Mouse (Mus musculus): Measurements from ENCODE around the gene B3gnt2. TPM values are rescaled to one million over a fixed set of nuclear protein-coding genes. Genes with fewer than 3 reads are reported as not detected.

B3gnt2 gene
- total RNA-seq, 1 experiment: 25.7 TPM

- Histone ChIP-seq H3K36me3 (ENCODE audit: control insufficient read depth, insufficient read depth, low read length, poor library complexity, severe bottlenecking) (no peaks in the 10 kb centered on the region), H3K4me1 (ENCODE audit: control insufficient read depth in 2 of 2, insufficient read depth in 2 of 2, low read length in 2 of 2, poor library complexity in 1 of 2) (no peaks in the 10 kb centered on the region), H3K4me3 (ENCODE audit: insufficient read depth in 1 of 2, low read depth in 1 of 2, low read length in 2 of 2, poor library complexity in 1 of 2, severe bottlenecking in 1 of 2) (no peak overlapping the region), H3K27ac (ENCODE audit: insufficient read depth, low read depth, low read length, poor library complexity, severe bottlenecking) (no peak overlapping the region), H3K9ac (ENCODE audit: insufficient read depth, low read depth, low read length, poor library complexity, severe bottlenecking) (no peak overlapping the region), H3K9me3 (ENCODE audit: control insufficient read depth, insufficient read depth, low read depth, low read length) (no peaks in the 10 kb centered on the region)
- in situ Hi-C loops (cut with MboI; ENCODE audit: low sequenced_read_pairs in 2 of 2, unreplicated experiment in 2 of 2): no loop called here
- no peak for TF ChIP-seq HCFC1 (IDR thresholded peaks at IDR 0.05; ENCODE audit: borderline replicate concordance, insufficient read depth, low read length)
- no peak for TF ChIP-seq CHD2 (IDR thresholded peaks at IDR 0.05; ENCODE audit: low read depth, low read length)
- no peak for TF ChIP-seq MAFK (IDR thresholded peaks at IDR 0.05; ENCODE audit: insufficient read depth, low read depth, low read length)
- TF ChIP-seq ZNF384 (IDR thresholded peaks at IDR 0.05; ENCODE audit: low read depth, low read length): no peak
- TF ChIP-seq ZC3H11A (IDR thresholded peaks at IDR 0.05; ENCODE audit: borderline replicate concordance, low read depth, low read length): no peak
- no peak for DNase-seq (ENCODE audit: low read depth, low spot score)
Observed at GRCm38 (mm10) chr11:22762236-22762927, 98.4 kb downstream of the B3gnt2 start.

DNA sequence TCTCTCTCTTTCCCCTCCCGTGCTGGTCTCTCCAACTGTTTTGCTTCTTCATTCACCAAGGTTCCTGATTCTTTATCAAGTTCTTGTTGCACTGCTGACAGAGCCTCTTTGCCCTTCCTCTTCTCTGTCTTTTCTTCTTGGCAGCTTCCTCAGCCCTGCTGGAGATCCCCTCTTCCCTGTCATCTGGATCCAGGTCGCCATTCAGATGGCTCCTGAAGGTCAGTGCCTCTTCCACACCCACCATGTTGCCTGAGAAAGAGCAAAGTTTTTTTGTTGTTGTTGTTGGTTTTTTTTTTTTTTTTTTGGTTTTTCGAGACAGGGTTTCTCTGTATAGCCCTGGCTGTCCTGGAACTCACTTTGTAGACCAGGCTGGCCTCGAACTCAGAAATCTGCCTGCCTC, 101.0 kb downstream of the B3gnt2 start:
- in situ Hi-C loops (cut with MboI; ENCODE audit: low sequenced_read_pairs in 2 of 2, unreplicated experiment in 2 of 2): no loop called here
- Histone ChIP-seq H3K4me3 (ENCODE audit: insufficient read depth in 1 of 2, low read depth in 1 of 2, low read length in 2 of 2, poor library complexity in 1 of 2, severe bottlenecking in 1 of 2) (no peak overlapping the region), H3K4me1 (ENCODE audit: control insufficient read depth in 2 of 2, insufficient read depth in 2 of 2, low read length in 2 of 2, poor library complexity in 1 of 2) (no peaks in the 10 kb centered on the region), H3K27ac (ENCODE audit: insufficient read depth, low read depth, low read length, poor library complexity, severe bottlenecking) (no peak overlapping the region), H3K36me3 (ENCODE audit: control insufficient read depth, insufficient read depth, low read length, poor library complexity, severe bottlenecking) (no peaks in the 10 kb centered on the region), H3K9ac (ENCODE audit: insufficient read depth, low read depth, low read length, poor library complexity, severe bottlenecking) (no peak overlapping the region), H3K9me3 (ENCODE audit: control insufficient read depth, insufficient read depth, low read depth, low read length) (no peaks in the 10 kb centered on the region)
- TF ChIP-seq MAFK (IDR thresholded peaks at IDR 0.05; ENCODE audit: insufficient read depth, low read depth, low read length) (no peak), ZNF384 (IDR thresholded peaks at IDR 0.05; ENCODE audit: low read depth, low read length) (no peak), ZC3H11A (IDR thresholded peaks at IDR 0.05; ENCODE audit: borderline replicate concordance, low read depth, low read length) (no peak), HCFC1 (IDR thresholded peaks at IDR 0.05; ENCODE audit: borderline replicate concordance, insufficient read depth, low read length) (no peak), CHD2 (IDR thresholded peaks at IDR 0.05; ENCODE audit: low read depth, low read length) (no peak)
- DNase-seq (ENCODE audit: low read depth, low spot score): no peak

GRCm38 (mm10) chr11:22756168-22756980, 104.4 kb downstream of the B3gnt2 start:
- Histone ChIP-seq H3K9ac (ENCODE audit: insufficient read depth, low read depth, low read length, poor library complexity, severe bottlenecking) (no peak overlapping the region), H3K9me3 (ENCODE audit: control insufficient read depth, insufficient read depth, low read depth, low read length) (no peaks in the 10 kb centered on the region), H3K4me3 (ENCODE audit: insufficient read depth in 1 of 2, low read depth in 1 of 2, low read length in 2 of 2, poor library complexity in 1 of 2, severe bottlenecking in 1 of 2) (no peak overlapping the region), H3K4me1 (ENCODE audit: control insufficient read depth in 2 of 2, insufficient read depth in 2 of 2, low read length in 2 of 2, poor library complexity in 1 of 2) (no peaks in the 10 kb centered on the region), H3K27ac (ENCODE audit: insufficient read depth, low read depth, low read length, poor library complexity, severe bottlenecking) (no peak overlapping the region), H3K36me3 (ENCODE audit: control insufficient read depth, insufficient read depth, low read length, poor library complexity, severe bottlenecking) (no peaks in the 10 kb centered on the region)
- no peak for TF ChIP-seq MAFK (IDR thresholded peaks at IDR 0.05; ENCODE audit: insufficient read depth, low read depth, low read length)
- TF ChIP-seq CHD2 (IDR thresholded peaks at IDR 0.05; ENCODE audit: low read depth, low read length): no peak
- TF ChIP-seq HCFC1 (IDR thresholded peaks at IDR 0.05; ENCODE audit: borderline replicate concordance, insufficient read depth, low read length): no peak
- TF ChIP-seq ZNF384 (IDR thresholded peaks at IDR 0.05; ENCODE audit: low read depth, low read length): no peak
- no peak for TF ChIP-seq ZC3H11A (IDR thresholded peaks at IDR 0.05; ENCODE audit: borderline replicate concordance, low read depth, low read length)
- DNase-seq (ENCODE audit: low read depth, low spot score): no peak
- in situ Hi-C loops (cut with MboI; ENCODE audit: low sequenced_read_pairs in 2 of 2, unreplicated experiment in 2 of 2): no loop called here

GRCm38 (mm10) chr11:22755180-22755579, 105.6 kb downstream of the B3gnt2 start:
- H3K9me3 ChIP-seq (ENCODE audit: control insufficient read depth, insufficient read depth, low read depth, low read length): no peaks in the 10 kb centered on the region
- no peak for TF ChIP-seq HCFC1 (IDR thresholded peaks at IDR 0.05; ENCODE audit: borderline replicate concordance, insufficient read depth, low read length)
- no peak for TF ChIP-seq ZNF384 (IDR thresholded peaks at IDR 0.05; ENCODE audit: low read depth, low read length)
- no peak for TF ChIP-seq MAFK (IDR thresholded peaks at IDR 0.05; ENCODE audit: insufficient read depth, low read depth, low read length)
- TF ChIP-seq ZC3H11A (IDR thresholded peaks at IDR 0.05; ENCODE audit: borderline replicate concordance, low read depth, low read length): no peak
- TF ChIP-seq CHD2 (IDR thresholded peaks at IDR 0.05; ENCODE audit: low read depth, low read length): no peak
- in situ Hi-C loops (cut with MboI; ENCODE audit: low sequenced_read_pairs in 2 of 2, unreplicated experiment in 2 of 2): no loop called here
- H3K4me3 ChIP-seq (ENCODE audit: insufficient read depth in 1 of 2, low read depth in 1 of 2, low read length in 2 of 2, poor library complexity in 1 of 2, severe bottlenecking in 1 of 2): no peak overlapping the region
- no peak for DNase-seq (ENCODE audit: low read depth, low spot score)
- no peaks in the 10 kb centered on the region for H3K36me3 ChIP-seq (ENCODE audit: control insufficient read depth, insufficient read depth, low read length, poor library complexity, severe bottlenecking)
- H3K9ac ChIP-seq (ENCODE audit: insufficient read depth, low read depth, low read length, poor library complexity, severe bottlenecking): no peak overlapping the region
- no peaks in the 10 kb centered on the region for H3K4me1 ChIP-seq (ENCODE audit: control insufficient read depth in 2 of 2, insufficient read depth in 2 of 2, low read length in 2 of 2, poor library complexity in 1 of 2)
- H3K27ac ChIP-seq (ENCODE audit: insufficient read depth, low read depth, low read length, poor library complexity, severe bottlenecking): no peak overlapping the region
